Mouse (Mus musculus): ENCODE measurements around the gene Thap12.

DNA sequence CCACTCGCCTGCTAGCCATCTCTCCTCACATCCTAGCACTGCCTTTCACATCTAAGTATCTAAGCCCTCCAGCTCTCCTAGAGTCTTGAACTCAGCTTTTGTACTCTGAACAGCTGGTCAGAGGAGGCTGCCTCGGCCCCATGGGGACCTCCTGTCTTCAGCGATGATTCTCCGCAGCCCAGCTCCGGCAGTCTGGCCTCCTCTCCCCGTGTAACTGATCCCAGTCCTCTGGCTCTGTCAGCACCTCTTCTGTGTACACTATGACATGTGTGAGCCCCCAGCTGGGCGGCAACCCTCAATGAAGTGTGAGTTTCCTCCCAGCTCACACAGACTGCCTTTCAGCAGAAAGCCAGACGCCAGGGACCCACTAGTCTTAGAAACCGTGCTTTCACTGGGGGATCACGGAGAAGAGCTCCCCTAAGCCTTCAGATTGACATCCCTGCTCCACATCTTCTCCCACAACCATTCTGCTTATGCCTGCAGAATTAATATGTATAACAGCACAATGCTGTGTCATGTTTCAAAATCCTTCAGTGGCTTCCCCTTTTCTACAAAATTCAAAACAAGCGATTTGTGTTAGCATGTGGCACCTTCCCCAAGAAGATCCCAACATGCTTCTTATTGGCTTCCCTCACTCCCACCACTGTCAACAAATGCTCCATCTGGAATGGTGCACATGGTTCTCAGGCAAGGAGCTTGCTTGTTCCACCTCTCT, 30.5 kb upstream of the Thap12 start:
- no peak for TF ChIP-seq CTCF (IDR thresholded peaks at IDR 0.05; ENCODE audit: extremely low read depth, insufficient read depth, low read length)
- no peak for TF ChIP-seq POLR2A (IDR thresholded peaks at IDR 0.05; ENCODE audit: extremely low read depth, insufficient read depth, low read length)

Measured in cortical plate, adult 2 months (tissue).